Mouse (Mus musculus) stomach, postnatal 0 days (tissue): ENCODE data around the gene Rsrc1. TPM values are rescaled to one million over a fixed set of nuclear protein-coding genes. Genes with fewer than 3 reads are reported as not detected.
"Not testable (repeated sequence)": the region's sequence is repeated elsewhere in the genome, so short reads cannot be mapped to it uniquely, and the experiment has no call there.

Source experiments
- ATAC-seq: fragments of 200-750 bp; cut with Nextera tagmentation; 2 replicates; pipeline ENCODE4 v1.8.0; 2017; ENCODE audit not compliant: low FRiP score, low TSS enrichment
- DNase-seq: peaks from one replicate; pipeline ENCODE4 v3.0.0-alpha.2; 2016; ENCODE audit warnings: low spot score
- H3K27ac ChIP-seq: fragments of 300-500 bp; sonication (generic); replicated peaks from 2 replicates; pipeline ENCODE4 v1.5.1; 2014; ENCODE audit warnings: mild to moderate bottlenecking, control low read depth
- H3K27me3 ChIP-seq: fragments of 300-500 bp; sonication (generic); 2 replicates; pipeline ENCODE4 v1.6.1; 2014; ENCODE audit warnings: low read length; ENCODE audit not compliant: control insufficient read depth, insufficient read depth
- H3K36me3 ChIP-seq: fragments of 300-500 bp; sonication (generic); 2 replicates; pipeline ENCODE4 v1.6.1; 2014; ENCODE audit warnings: low read length, mixed read lengths; ENCODE audit not compliant: control insufficient read depth, insufficient read depth
- H3K4me1 ChIP-seq: fragments of 300-500 bp; sonication (generic); replicated peaks from 2 replicates; pipeline ENCODE4 v1.6.1; 2014; ENCODE audit warnings: antibody characterized with exemption; ENCODE audit not compliant: control insufficient read depth, insufficient read depth
- H3K4me2 ChIP-seq: fragments of 300-500 bp; sonication (generic); replicated peaks from 2 replicates; pipeline ENCODE4 v1.6.1; 2014; ENCODE audit warnings: low read depth, mild to moderate bottlenecking, control low read depth, moderate library complexity
- H3K4me3 ChIP-seq: fragments of 300-500 bp; sonication (generic); 2 replicates; pipeline ENCODE4 v1.5.1; 2014; ENCODE audit warnings: low read depth, low read length, control low read depth
- H3K9ac ChIP-seq: fragments of 300-500 bp; sonication (generic); 2 replicates; pipeline ENCODE4 v1.6.1; 2014; ENCODE audit warnings: mild to moderate bottlenecking, low read length, control low read depth, mixed read lengths
- H3K9me3 ChIP-seq: fragments of 300-500 bp; sonication (generic); 2 replicates; pipeline ENCODE4 v1.6.1; 2016; ENCODE audit warnings: low read length; ENCODE audit not compliant: control insufficient read depth
- CTCF ChIP-seq: IDR thresholded peaks from 2 replicates; pipeline ENCODE4 v1.5.1; 2016; ENCODE audit warnings: antibody characterized with exemption, low read depth, mild to moderate bottlenecking, moderate library complexity
- EP300 ChIP-seq: optimal IDR thresholded peaks from 2 replicates; pipeline ENCODE3; 2016; ENCODE audit warnings: antibody characterized with exemption
- WGBS: fragments of 180-500 bp; shearing (Covaris S2); extraction: QIAGEN DNeasy Blood & Tissue Kit; methylation state at CpG from one replicate; pipeline ENCODE4 v1.1.7; 2014; 5-methylcytosine and 5-hydroxymethylcytosine counted together
- polyA plus RNA-seq: library from polyadenylated mRNA; unstranded; fragments of >200 nt; fragmentation: Nextera tagmentation; extraction: Ambion mirVana; gene quantifications from 2 replicates; pipeline ENCODE4 v1.2.1, GENCODE M21; 2015

Rsrc1 gene
- polyA plus RNA-seq, 1 experiment from 2014 or later = 15.1 TPM

- TF ChIP-seq EP300 (no peak), CTCF (no peak)
- DNase-seq (no peak), ATAC-seq (no peak)
- Histone ChIP-seq H3K4me2 (no peak overlapping the region), H3K27ac (no peak overlapping the region), H3K36me3 (no peaks in the 10 kb centered on the region), H3K27me3 (no peaks in the 10 kb centered on the region), H3K9ac (no peak overlapping the region), H3K9me3 (no peaks in the 10 kb centered on the region), H3K4me1 (no peaks in the 10 kb centered on the region), H3K4me3 (no peak overlapping the region)
- WGBS = 72% methylated on average over 3 of the region's 3 CpGs
Observed at GRCm38 (mm10) chr3:67147246-67147645, 166.1 kb downstream of the Rsrc1 start.

GRCm38 (mm10) chr3:67197179-67197578, 216.0 kb downstream of the Rsrc1 start:
- ATAC-seq (no peak), DNase-seq (no peak)
- Histone ChIP-seq H3K36me3 (no peaks in the 10 kb centered on the region), H3K9me3 (no peaks in the 10 kb centered on the region), H3K4me3 (no peak overlapping the region), H3K27ac (no peak overlapping the region), H3K9ac (no peak overlapping the region), H3K4me1 (no peaks in the 10 kb centered on the region), H3K27me3 (no peaks in the 10 kb centered on the region), H3K4me2 (no peak overlapping the region)
- TF ChIP-seq CTCF (peak; percentile 52), EP300 (no peak)
- 29% methylated on average over 3 of the region's 3 CpGs for WGBS

GRCm38 (mm10) chr3:67213047-67213457, 231.9 kb downstream of the Rsrc1 start:
- DNase-seq (no peak), ATAC-seq (no peak)
- Histone ChIP-seq H3K36me3 (no peaks in the 10 kb centered on the region), H3K27ac (no peak overlapping the region), H3K4me3 (no peak overlapping the region), H3K27me3 (no peaks in the 10 kb centered on the region), H3K9me3 (no peaks in the 10 kb centered on the region), H3K4me1 (no peaks in the 10 kb centered on the region), H3K4me2 (no peak overlapping the region), H3K9ac (no peak overlapping the region)
- 29% methylated on average over 1 of the region's 1 CpGs for whole genome bisulfite sequencing
- no peak for TF ChIP-seq CTCF
- no peak for TF ChIP-seq EP300

- 61% methylated on average over 3 of the region's 3 CpGs for WGBS
- ATAC-seq = no peak
- H3K36me3 ChIP-seq = no peaks in the 10 kb centered on the region
Observed at GRCm38 (mm10) chr3:67232617-67233241, 251.5 kb downstream of the Rsrc1 start.

GRCm38 (mm10) chr3:67242451-67242850, 261.3 kb downstream of the Rsrc1 start:
- not testable (repeated sequence) for H3K9ac ChIP-seq, H3K36me3 ChIP-seq, DNase-seq, H3K4me1 ChIP-seq, H3K27me3 ChIP-seq, H3K4me2 ChIP-seq, H3K4me3 ChIP-seq, H3K9me3 ChIP-seq, H3K27ac ChIP-seq, ATAC-seq
- WGBS = 90% methylated on average over 10 of the region's 10 CpGs

More at GRCm38 (mm10) chr3:67232617-67233241, 251.5 kb downstream of the Rsrc1 start:
- H3K9ac ChIP-seq = no peak overlapping the region
- no peaks in the 10 kb centered on the region for H3K4me1 ChIP-seq
- H3K9me3 ChIP-seq = no peaks in the 10 kb centered on the region
- H3K27ac ChIP-seq = no peak overlapping the region
- no peaks in the 10 kb centered on the region for H3K27me3 ChIP-seq
- H3K4me3 ChIP-seq = no peak overlapping the region
- no peak overlapping the region for H3K4me2 ChIP-seq
- TF ChIP-seq EP300 (no peak), CTCF (no peak)
- DNase-seq = no peak

- H3K36me3 ChIP-seq = no peaks in the 10 kb centered on the region
- TF ChIP-seq EP300 (no peak), CTCF (peak; percentile 59)
- no peak for ATAC-seq
- 42% methylated on average over 3 of the region's 3 CpGs for WGBS
- no peak overlapping the region for H3K4me2 ChIP-seq
- no peaks in the 10 kb centered on the region for H3K27me3 ChIP-seq
- H3K9ac ChIP-seq = no peak overlapping the region
- no peak overlapping the region for H3K4me3 ChIP-seq
- H3K4me1 ChIP-seq = no peaks in the 10 kb centered on the region
- no peak for DNase-seq
- no peaks in the 10 kb centered on the region for H3K9me3 ChIP-seq
- no peak overlapping the region for H3K27ac ChIP-seq
Observed at GRCm38 (mm10) chr3:67267448-67267847, 286.3 kb downstream of the Rsrc1 start.
